Mouse (Mus musculus) embryonic facial prominence, embryonic 10.5 days (tissue): ENCODE results near the gene Diaph2. TPM values are rescaled to one million over a fixed set of nuclear protein-coding genes. Genes with fewer than 3 reads are reported as not detected.
"Not testable (repeated sequence)": the region's sequence is repeated elsewhere in the genome, so short reads cannot be mapped to it uniquely, and the experiment has no call there.

Experiments
- DNase-seq: peaks from one replicate; pipeline ENCODE4 v3.0.0-alpha.2; 2017; ENCODE audit warnings: low spot score
- H3K27ac ChIP-seq: fragments of 300-500 bp; sonication (generic); replicated peaks from 2 replicates; pipeline ENCODE4 v1.5.1; 2016; ENCODE audit warnings: mild to moderate bottlenecking
- H3K27me3 ChIP-seq: fragments of 300-500 bp; sonication (generic); replicated peaks from 2 replicates; pipeline ENCODE4 v1.6.1; 2016; ENCODE audit warnings: low read depth, mild to moderate bottlenecking; ENCODE audit not compliant: poor library complexity, severe bottlenecking
- H3K36me3 ChIP-seq: fragments of 300-500 bp; sonication (generic); replicated peaks from 2 replicates; pipeline ENCODE4 v1.6.1; 2016; ENCODE audit warnings: mild to moderate bottlenecking, moderate library complexity
- H3K4me1 ChIP-seq: fragments of 300-500 bp; sonication (generic); 2 replicates; pipeline ENCODE4 v1.6.1; 2016
- H3K4me3 ChIP-seq: fragments of 300-500 bp; sonication (generic); 2 replicates; pipeline ENCODE4 v1.5.1; 2016; ENCODE audit warnings: mild to moderate bottlenecking, moderate library complexity
- H3K9me3 ChIP-seq: fragments of 300-500 bp; sonication (generic); 2 replicates; pipeline ENCODE4 v1.6.1; 2016; ENCODE audit warnings: mild to moderate bottlenecking
- WGBS: fragments of 180-500 bp; shearing (Covaris S2); methylation state at CpG from one replicate; pipeline ENCODE4 v1.1.7; 2016; 5-methylcytosine and 5-hydroxymethylcytosine counted together
- polyA plus RNA-seq: library from polyadenylated mRNA; unstranded; fragments of >200 nt; fragmentation: Nextera tagmentation; extraction: Ambion mirVana; gene quantifications from 2 replicates; pipeline ENCODE4 v1.2.1, GENCODE M21; 2016

The Diaph2 gene
- polyA plus RNA-seq, 1 experiment from 2014 or later = 3.8 TPM

GRCm38 (mm10) chrX:129765378-129765777 is 15.8 kb downstream of the Diaph2 start:
- Histone ChIP-seq H3K4me1 (no peaks in the 10 kb centered on the region), H3K27ac (no peak overlapping the region), H3K36me3 (no peaks in the 10 kb centered on the region), H3K4me3 (no peak overlapping the region), H3K27me3 (no peaks in the 10 kb centered on the region), H3K9me3 (no peaks in the 10 kb centered on the region)
- DNase-seq = no peak
- 81% methylated on average over 2 of the region's 2 CpGs for WGBS

GRCm38 (mm10) chrX:129766811-129767210 is 17.3 kb downstream of the Diaph2 start:
- no peak for DNase-seq
- WGBS = 68% methylated on average over 1 of the region's 1 CpGs
- H3K36me3 ChIP-seq = no peaks in the 10 kb centered on the region
- no peaks in the 10 kb centered on the region for H3K9me3 ChIP-seq
- H3K27me3 ChIP-seq = no peaks in the 10 kb centered on the region
- H3K4me1 ChIP-seq = no peaks in the 10 kb centered on the region
- no peak overlapping the region for H3K27ac ChIP-seq
- H3K4me3 ChIP-seq = no peak overlapping the region

- no peaks in the 10 kb centered on the region for H3K9me3 ChIP-seq
- 74% methylated on average over 2 of the region's 2 CpGs for WGBS
Measured at GRCm38 (mm10) chrX:129770625-129771024, 21.1 kb downstream of the Diaph2 start.

GRCm38 (mm10) chrX:129773556-129774255 is 24.2 kb downstream of the Diaph2 start:
- no peaks in the 10 kb centered on the region for H3K36me3 ChIP-seq
- H3K27me3 ChIP-seq = no peaks in the 10 kb centered on the region
- no peaks in the 10 kb centered on the region for H3K9me3 ChIP-seq
- 78% methylated on average over 11 of the region's 11 CpGs for WGBS
- H3K4me1 ChIP-seq = no peaks in the 10 kb centered on the region
- no peak overlapping the region for H3K27ac ChIP-seq
- no peak for DNase-seq
- H3K4me3 ChIP-seq = no peak overlapping the region

More at GRCm38 (mm10) chrX:129770625-129771024, 21.1 kb downstream of the Diaph2 start:
- H3K27ac ChIP-seq = no peak overlapping the region
- no peak overlapping the region for H3K4me3 ChIP-seq
- H3K4me1 ChIP-seq = no peaks in the 10 kb centered on the region
- H3K27me3 ChIP-seq = no peaks in the 10 kb centered on the region
- H3K36me3 ChIP-seq = no peaks in the 10 kb centered on the region
- DNase-seq = no peak

- Histone ChIP-seq H3K4me3 (no peak overlapping the region), H3K27ac (no peak overlapping the region), H3K9me3 (no peaks in the 10 kb centered on the region), H3K27me3 (no peaks in the 10 kb centered on the region), H3K36me3 (no peaks in the 10 kb centered on the region), H3K4me1 (no peaks in the 10 kb centered on the region)
- WGBS = 57% methylated on average over 3 of the region's 3 CpGs
- DNase-seq = no peak
Measured at GRCm38 (mm10) chrX:129774478-129774877, 24.9 kb downstream of the Diaph2 start.

GRCm38 (mm10) chrX:129776761-129777160 is 27.2 kb downstream of the Diaph2 start:
- no peaks in the 10 kb centered on the region for H3K9me3 ChIP-seq
- H3K27ac ChIP-seq = no peak overlapping the region
- no peaks in the 10 kb centered on the region for H3K27me3 ChIP-seq
- 74% methylated on average over 1 of the region's 1 CpGs for WGBS
- no peak for DNase-seq
- H3K36me3 ChIP-seq = no peaks in the 10 kb centered on the region
- H3K4me3 ChIP-seq = no peak overlapping the region
- H3K4me1 ChIP-seq = no peaks in the 10 kb centered on the region

- Histone ChIP-seq H3K9me3 (no peaks in the 10 kb centered on the region), H3K36me3 (no peaks in the 10 kb centered on the region), H3K27ac (no peak overlapping the region), H3K27me3 (no peaks in the 10 kb centered on the region), H3K4me1 (no peaks in the 10 kb centered on the region), H3K4me3 (no peak overlapping the region)
- 86% methylated on average over 4 of the region's 4 CpGs for WGBS
- DNase-seq = no peak
Measured at GRCm38 (mm10) chrX:129777404-129777962, 27.9 kb downstream of the Diaph2 start.

GRCm38 (mm10) chrX:129781844-129782243 is 32.3 kb downstream of the Diaph2 start:
- no peaks in the 10 kb centered on the region for H3K36me3 ChIP-seq
- H3K4me3 ChIP-seq = no peak overlapping the region
- H3K27me3 ChIP-seq = no peaks in the 10 kb centered on the region
- DNase-seq = no peak
- H3K9me3 ChIP-seq = no peaks in the 10 kb centered on the region
- H3K4me1 ChIP-seq = no peaks in the 10 kb centered on the region
- 82% methylated on average over 2 of the region's 2 CpGs for WGBS
- no peak overlapping the region for H3K27ac ChIP-seq

GRCm38 (mm10) chrX:129784062-129784461 is 34.5 kb downstream of the Diaph2 start:
- Histone ChIP-seq H3K9me3 (no peaks in the 10 kb centered on the region), H3K4me1 (no peaks in the 10 kb centered on the region), H3K36me3 (no peaks in the 10 kb centered on the region), H3K4me3 (no peak overlapping the region), H3K27ac (no peak overlapping the region), H3K27me3 (no peaks in the 10 kb centered on the region)
- DNase-seq = no peak
- 86% methylated on average over 5 of the region's 5 CpGs for WGBS

- not testable (repeated sequence) for H3K27me3 ChIP-seq, DNase-seq, H3K4me1 ChIP-seq, H3K4me3 ChIP-seq, H3K36me3 ChIP-seq, H3K27ac ChIP-seq, H3K9me3 ChIP-seq
- WGBS = 89% methylated on average over 2 of the region's 2 CpGs
Measured at GRCm38 (mm10) chrX:129799920-129800319, 50.4 kb downstream of the Diaph2 start.

GRCm38 (mm10) chrX:129831903-129832302 is 82.4 kb downstream of the Diaph2 start:
- no peaks in the 10 kb centered on the region for H3K4me1 ChIP-seq
- 72% methylated on average over 2 of the region's 2 CpGs for WGBS
- no peak for DNase-seq

GRCm38 (mm10) chrX:129833887-129834286 is 84.3 kb downstream of the Diaph2 start:
- Histone ChIP-seq H3K9me3 (no peaks in the 10 kb centered on the region), H3K36me3 (no peaks in the 10 kb centered on the region), H3K27me3 (no peaks in the 10 kb centered on the region), H3K27ac (no peak overlapping the region), H3K4me1 (no peaks in the 10 kb centered on the region), H3K4me3 (no peak overlapping the region)
- no peak for DNase-seq

More at GRCm38 (mm10) chrX:129831903-129832302, 82.4 kb downstream of the Diaph2 start:
- Histone ChIP-seq H3K9me3 (no peaks in the 10 kb centered on the region), H3K27ac (no peak overlapping the region), H3K4me3 (no peak overlapping the region), H3K27me3 (no peaks in the 10 kb centered on the region), H3K36me3 (no peaks in the 10 kb centered on the region)

GRCm38 (mm10) chrX:129884465-129884864 is 134.9 kb downstream of the Diaph2 start:
- Histone ChIP-seq H3K4me3 (no peak overlapping the region), H3K36me3 (no peaks in the 10 kb centered on the region), H3K4me1 (no peaks in the 10 kb centered on the region), H3K27ac (no peak overlapping the region), H3K27me3 (no peaks in the 10 kb centered on the region), H3K9me3 (no peaks in the 10 kb centered on the region)
- WGBS = 19% methylated on average over 3 of the region's 3 CpGs
- peak; percentile 13 for DNase-seq
